Mouse (Mus musculus) embryonic facial prominence, embryonic 13.5 days (tissue): ENCODE measurements at regions not wholly inside any gene's neighbourhood (a gene's known extent, or its start where the extent isn't known, plus 50 kb on each side); places are given as distances from the start of the nearest gene placed in this dataset.

Experiments
- ATAC-seq: fragments of 200-750 bp; cut with Nextera tagmentation; 2 replicates; pipeline ENCODE4 v1.8.0; 2017; ENCODE audit warnings: low read depth; ENCODE audit not compliant: insufficient number of reproducible peaks, insufficient read depth, low FRiP score, low TSS enrichment
- H3K27ac ChIP-seq: fragments of 300-500 bp; sonication (generic); 2 replicates; pipeline ENCODE4 v1.5.1; 2015; ENCODE audit warnings: moderate library complexity, mild to moderate bottlenecking, inconsistent platforms
- H3K27me3 ChIP-seq: fragments of 300-500 bp; sonication (generic); 2 replicates; pipeline ENCODE4 v1.6.1; 2015; ENCODE audit warnings: mild to moderate bottlenecking, inconsistent platforms
- H3K36me3 ChIP-seq: fragments of 300-500 bp; sonication (generic); 2 replicates; pipeline ENCODE4 v1.6.1; 2015; ENCODE audit warnings: mild to moderate bottlenecking, inconsistent platforms
- H3K4me1 ChIP-seq: fragments of 300-500 bp; sonication (generic); 2 replicates; pipeline ENCODE4 v1.6.1; 2015; ENCODE audit warnings: inconsistent platforms
- H3K4me2 ChIP-seq: fragments of 300-500 bp; sonication (generic); 2 replicates; pipeline ENCODE4 v1.6.1; 2015; ENCODE audit warnings: moderate library complexity, mild to moderate bottlenecking, inconsistent platforms
- H3K4me3 ChIP-seq: fragments of 300-500 bp; sonication (generic); 2 replicates; pipeline ENCODE4 v1.5.1; 2015; ENCODE audit warnings: mild to moderate bottlenecking, inconsistent platforms
- H3K9ac ChIP-seq: fragments of 300-500 bp; sonication (generic); 2 replicates; pipeline ENCODE4 v1.6.1; 2015; ENCODE audit warnings: mild to moderate bottlenecking, inconsistent platforms
- H3K9me3 ChIP-seq: fragments of 300-500 bp; sonication (generic); 2 replicates; pipeline ENCODE4 v1.6.1; 2016; ENCODE audit warnings: inconsistent platforms
- WGBS: fragments of 180-500 bp; shearing (Covaris S2); methylation state at CpG from one replicate; pipeline ENCODE4 v1.1.7; 2015; ENCODE audit warnings: mixed read lengths; 5-methylcytosine and 5-hydroxymethylcytosine counted together

GRCm38 (mm10) chr4:56261992-56262391 is 477.9 kb upstream of the Gm26657 start:
- Histone ChIP-seq H3K27me3 (no peaks in the 10 kb centered on the region), H3K4me1 (peaks cover 14% of the 10 kb centered on the region), H3K9ac (no peak overlapping the region), H3K4me2 (no peak overlapping the region), H3K4me3 (no peak overlapping the region), H3K9me3 (no peaks in the 10 kb centered on the region), H3K36me3 (no peaks in the 10 kb centered on the region), H3K27ac (no peak overlapping the region)
- 89% methylated on average over 5 of the region's 5 CpGs for WGBS
- ATAC-seq = no peak

- Histone ChIP-seq H3K36me3 (no peaks in the 10 kb centered on the region), H3K27ac (no peak overlapping the region), H3K4me3 (no peak overlapping the region), H3K27me3 (no peaks in the 10 kb centered on the region), H3K4me2 (no peak overlapping the region), H3K9me3 (no peaks in the 10 kb centered on the region), H3K9ac (no peak overlapping the region), H3K4me1 (no peaks in the 10 kb centered on the region)
- 6% methylated on average over 1 of the region's 1 CpGs for WGBS
- no peak for ATAC-seq
These were observed 487.5 kb upstream of the Gm26657 start for GRCm38 (mm10) chr4:56252375-56252774.

GRCm38 (mm10) chr4:56251766-56252165 is 488.1 kb upstream of the Gm26657 start:
- WGBS = 86% methylated on average over 2 of the region's 2 CpGs
- H3K4me2 ChIP-seq = no peak overlapping the region
- H3K27ac ChIP-seq = no peak overlapping the region
- no peaks in the 10 kb centered on the region for H3K36me3 ChIP-seq
- H3K4me3 ChIP-seq = no peak overlapping the region
- H3K4me1 ChIP-seq = no peaks in the 10 kb centered on the region
- H3K27me3 ChIP-seq = no peaks in the 10 kb centered on the region
- H3K9me3 ChIP-seq = no peaks in the 10 kb centered on the region
- H3K9ac ChIP-seq = no peak overlapping the region
- no peak for ATAC-seq

GRCm38 (mm10) chr4:56250611-56251010 is 489.3 kb upstream of the Gm26657 start:
- no peaks in the 10 kb centered on the region for H3K36me3 ChIP-seq
- H3K9me3 ChIP-seq = no peaks in the 10 kb centered on the region
- no peak overlapping the region for H3K4me3 ChIP-seq
- H3K4me2 ChIP-seq = no peak overlapping the region
- no peaks in the 10 kb centered on the region for H3K27me3 ChIP-seq
- 87% methylated on average over 2 of the region's 2 CpGs for WGBS
- no peak overlapping the region for H3K27ac ChIP-seq
- no peaks in the 10 kb centered on the region for H3K4me1 ChIP-seq
- ATAC-seq = no peak
- H3K9ac ChIP-seq = no peak overlapping the region

GRCm38 (mm10) chr4:56243863-56244262 is 496.0 kb upstream of the Gm26657 start:
- 19% methylated on average over 6 of the region's 6 CpGs for WGBS
- ATAC-seq = peak; percentile 26; the same call in 1 of the 2 replicates
- Histone ChIP-seq H3K4me2 (no peak overlapping the region), H3K4me1 (peaks cover 11% of the 10 kb centered on the region), H3K9me3 (no peaks in the 10 kb centered on the region), H3K27me3 (no peaks in the 10 kb centered on the region), H3K9ac (no peak overlapping the region), H3K4me3 (no peak overlapping the region), H3K27ac (no peak overlapping the region; the same call in 1 of the 2 replicates), H3K36me3 (no peaks in the 10 kb centered on the region)

- no peak for ATAC-seq
- Histone ChIP-seq H3K27me3 (no peaks in the 10 kb centered on the region), H3K4me3 (no peak overlapping the region), H3K4me1 (peaks cover 12% of the 10 kb centered on the region), H3K9me3 (no peaks in the 10 kb centered on the region), H3K9ac (no peak overlapping the region), H3K27ac (peak overlapping the region; percentile 34), H3K36me3 (no peaks in the 10 kb centered on the region), H3K4me2 (no peak overlapping the region)
- 27% methylated on average over 4 of the region's 4 CpGs for WGBS
These were observed 501.1 kb upstream of the Gm26657 start for GRCm38 (mm10) chr4:56238496-56239488.

GRCm38 (mm10) chr4:56231414-56231813 is 508.5 kb upstream of the Gm26657 start:
- 83% methylated on average over 7 of the region's 7 CpGs for WGBS
- Histone ChIP-seq H3K4me3 (no peak overlapping the region), H3K27me3 (no peaks in the 10 kb centered on the region), H3K4me2 (no peak overlapping the region), H3K27ac (no peak overlapping the region), H3K9ac (no peak overlapping the region), H3K9me3 (0 out of 2 replicates have a peak, but pooled peaks cover 3% of the 10 kb centered on the region), H3K4me1 (no peaks in the 10 kb centered on the region), H3K36me3 (no peaks in the 10 kb centered on the region)
- no peak for ATAC-seq

GRCm38 (mm10) chr4:56230451-56230850 is 509.4 kb upstream of the Gm26657 start:
- WGBS = 82% methylated on average over 1 of the region's 1 CpGs

GRCm38 (mm10) chr4:56226493-56226892 is 513.4 kb upstream of the Gm26657 start:
- Histone ChIP-seq H3K9me3 (0 out of 2 replicates have a peak, but pooled peaks cover 3% of the 10 kb centered on the region), H3K9ac (no peak overlapping the region), H3K4me1 (peaks cover 20% of the 10 kb centered on the region), H3K4me2 (no peak overlapping the region), H3K36me3 (no peaks in the 10 kb centered on the region), H3K27me3 (no peaks in the 10 kb centered on the region), H3K27ac (no peak overlapping the region), H3K4me3 (no peak overlapping the region)
- ATAC-seq = no peak
- WGBS = 84% methylated on average over 1 of the region's 1 CpGs

More at GRCm38 (mm10) chr4:56230451-56230850, 509.4 kb upstream of the Gm26657 start:
- H3K9ac ChIP-seq = no peak overlapping the region
- H3K9me3 ChIP-seq = 0 out of 2 replicates have a peak, but pooled peaks cover 3% of the 10 kb centered on the region
- no peak for ATAC-seq
- no peaks in the 10 kb centered on the region for H3K4me1 ChIP-seq
- H3K4me3 ChIP-seq = no peak overlapping the region
- H3K36me3 ChIP-seq = no peaks in the 10 kb centered on the region
- no peak overlapping the region for H3K27ac ChIP-seq
- H3K4me2 ChIP-seq = no peak overlapping the region
- H3K27me3 ChIP-seq = no peaks in the 10 kb centered on the region

GRCm38 (mm10) chr4:56224542-56224941 is 515.3 kb upstream of the Gm26657 start:
- ATAC-seq = no peak
- Histone ChIP-seq H3K4me2 (no peak overlapping the region), H3K27me3 (no peaks in the 10 kb centered on the region), H3K27ac (peak overlapping the region; percentile 22; the same call in 1 of the 2 replicates), H3K36me3 (no peaks in the 10 kb centered on the region), H3K4me3 (no peak overlapping the region), H3K4me1 (peaks cover 27% of the 10 kb centered on the region), H3K9me3 (0 out of 2 replicates have a peak, but pooled peaks cover 3% of the 10 kb centered on the region), H3K9ac (no peak overlapping the region)
- 43% methylated on average over 3 of the region's 3 CpGs for WGBS

GRCm38 (mm10) chr4:56222023-56222776 is 517.7 kb upstream of the Gm26657 start:
- Histone ChIP-seq H3K4me3 (peak overlapping the region; percentile 18; the same call in 1 of the 2 replicates), H3K36me3 (no peaks in the 10 kb centered on the region), H3K4me1 (peaks cover 27% of the 10 kb centered on the region), H3K27me3 (no peaks in the 10 kb centered on the region), H3K4me2 (peak overlapping the region; percentile 45), H3K27ac (peak overlapping the region; percentile 76), H3K9ac (no peak overlapping the region), H3K9me3 (0 out of 2 replicates have a peak, but pooled peaks cover 3% of the 10 kb centered on the region)
- 0 out of 2 replicates have a peak, but pooled peaks have one; percentile 62 for ATAC-seq
- WGBS = 20% methylated on average over 8 of the region's 8 CpGs
